Mouse (Mus musculus) CH12.LX (cell line): ENCODE data around the gene Eml6.

Experiments
- CTCF ChIP-seq, 2 experiments: IDR thresholded peaks in 1 of 2; conservative IDR thresholded peaks in 1 of 2; 2 replicates each; pipeline ENCODE4 v1.5.1; 2011 to 2012; ENCODE audit warnings: low read depth in 2 of 2, low read length in 2 of 2, improper control_type of control experiment in 1 of 2, inconsistent platforms in 1 of 2, mild to moderate bottlenecking in 1 of 2, moderate library complexity in 1 of 2
- IRF4 ChIP-seq: IDR thresholded peaks from 2 replicates; pipeline ENCODE4 v1.6.1; 2014; ENCODE audit warnings: low read depth, mild to moderate bottlenecking, inconsistent platforms, low read length, improper control_type of control experiment
- MAX ChIP-seq: IDR thresholded peaks from 2 replicates; pipeline ENCODE4 v1.6.1; 2011; ENCODE audit warnings: low read length, improper control_type of control experiment
- POLR2A ChIP-seq: IDR thresholded peaks from 2 replicates; pipeline ENCODE4 v1.6.1; 2011; ENCODE audit warnings: low read depth, mild to moderate bottlenecking, improper control_type of control experiment, low read length
- POLR2AphosphoS2 ChIP-seq: IDR thresholded peaks from 2 replicates; pipeline ENCODE4 v1.6.1; 2011; ENCODE audit warnings: low read depth, low read length, improper control_type of control experiment
- SIN3A ChIP-seq: IDR thresholded peaks from 2 replicates; pipeline ENCODE4 v1.6.1; 2012; ENCODE audit warnings: low read length, improper control_type of control experiment, inconsistent platforms
- ZNF384 ChIP-seq: IDR thresholded peaks from 2 replicates; pipeline ENCODE4 v1.6.1; 2012; ENCODE audit warnings: low read depth, low read length, improper control_type of control experiment, inconsistent platforms

DNA sequence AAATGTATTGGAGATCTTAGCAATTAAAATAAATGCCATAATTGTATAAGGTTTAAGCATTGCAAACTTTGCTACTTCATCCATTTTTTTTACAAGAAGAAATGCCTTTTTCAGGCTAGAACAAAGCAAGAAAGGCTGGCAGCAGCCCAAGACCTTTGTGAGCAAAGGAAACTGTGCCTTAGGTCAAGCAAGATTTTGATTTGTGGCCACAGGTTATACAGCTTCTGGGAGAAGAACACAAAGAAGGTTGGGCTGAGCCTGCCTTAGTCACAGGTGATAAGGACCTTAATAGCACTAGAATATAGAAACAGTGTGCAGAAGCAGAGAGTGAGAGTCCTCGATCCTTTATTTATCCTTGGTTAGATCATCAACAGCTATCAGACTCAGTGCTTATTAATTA is 253.6 kb downstream of the Eml6 start:
- TF ChIP-seq MAX (no peak), SIN3A (no peak), IRF4 (no peak), POLR2A (no peak), POLR2AphosphoS2 (no peak), CTCF (conservative IDR thresholded peaks at IDR 0.05 in 1 of 2, IDR thresholded peaks at IDR 0.05 in 1 of 2; ENCODE audit: low read depth in 2 of 2, low read length in 2 of 2) (no peak), ZNF384 (no peak)
